Mouse (Mus musculus) intestine, embryonic 14.5 days (tissue): ENCODE results near the gene Mcf2l. TPM values are rescaled to one million over a fixed set of nuclear protein-coding genes. Genes with fewer than 3 reads are reported as not detected.

ENCODE experiments used
- ATAC-seq: fragments of 200-750 bp; cut with Nextera tagmentation; replicated peaks from 2 replicates; pipeline ENCODE4 v1.8.0; 2017; ENCODE audit warnings: low read depth, moderate number of reproducible peaks, moderate TSS enrichment, moderate library complexity; ENCODE audit not compliant: low FRiP score, low TSS enrichment
- DNase-seq: peaks from one replicate; pipeline ENCODE4 v3.0.0-alpha.2; 2018; ENCODE audit warnings: low spot score
- H3K27ac ChIP-seq: fragments of 300-500 bp; sonication (generic); 2 replicates; pipeline ENCODE4 v1.5.1; 2014; ENCODE audit warnings: low read depth, mild to moderate bottlenecking, control low read depth
- H3K27me3 ChIP-seq: fragments of 300-500 bp; sonication (generic); replicated peaks from 2 replicates; pipeline ENCODE4 v1.6.1; 2014; ENCODE audit warnings: low read length, control low read depth; ENCODE audit not compliant: control insufficient read depth, insufficient read depth
- H3K36me3 ChIP-seq: fragments of 300-500 bp; sonication (generic); 2 replicates; pipeline ENCODE4 v1.6.1; 2014; ENCODE audit warnings: low read length, control low read depth; ENCODE audit not compliant: control insufficient read depth, insufficient read depth
- H3K4me1 ChIP-seq: fragments of 300-500 bp; sonication (generic); replicated peaks from 2 replicates; pipeline ENCODE4 v1.6.1; 2014; ENCODE audit warnings: low read length, control low read depth, mixed read lengths; ENCODE audit not compliant: control insufficient read depth, insufficient read depth
- H3K4me2 ChIP-seq: fragments of 300-500 bp; sonication (generic); 2 replicates; pipeline ENCODE4 v1.6.1; 2014; ENCODE audit warnings: low read length
- H3K4me3 ChIP-seq: fragments of 300-500 bp; sonication (generic); 2 replicates; pipeline ENCODE4 v1.5.1; 2014; ENCODE audit warnings: low read depth, low read length, control low read depth, mixed read lengths
- H3K9ac ChIP-seq: fragments of 300-500 bp; sonication (generic); 2 replicates; pipeline ENCODE4 v1.6.1; 2014; ENCODE audit warnings: mild to moderate bottlenecking, low read length
- H3K9me3 ChIP-seq: fragments of 300-500 bp; sonication (generic); 2 replicates; pipeline ENCODE4 v1.6.1; 2016; ENCODE audit warnings: low read length, control low read depth; ENCODE audit not compliant: control insufficient read depth
- WGBS: fragments of 180-500 bp; shearing (Covaris S2); extraction: QIAGEN DNeasy Blood & Tissue Kit; methylation state at CpG from one replicate; pipeline ENCODE4 v1.1.7; 2014; 5-methylcytosine and 5-hydroxymethylcytosine counted together
- polyA plus RNA-seq: library from polyadenylated mRNA; unstranded; fragments of >200 nt; fragmentation: Nextera tagmentation; extraction: Ambion mirVana; gene quantifications from 2 replicates; pipeline ENCODE4 v1.2.1, GENCODE M21; 2014

Gene Mcf2l
- polyA plus RNA-seq, 1 experiment from 2014 or later: 17.4 TPM

DNA sequence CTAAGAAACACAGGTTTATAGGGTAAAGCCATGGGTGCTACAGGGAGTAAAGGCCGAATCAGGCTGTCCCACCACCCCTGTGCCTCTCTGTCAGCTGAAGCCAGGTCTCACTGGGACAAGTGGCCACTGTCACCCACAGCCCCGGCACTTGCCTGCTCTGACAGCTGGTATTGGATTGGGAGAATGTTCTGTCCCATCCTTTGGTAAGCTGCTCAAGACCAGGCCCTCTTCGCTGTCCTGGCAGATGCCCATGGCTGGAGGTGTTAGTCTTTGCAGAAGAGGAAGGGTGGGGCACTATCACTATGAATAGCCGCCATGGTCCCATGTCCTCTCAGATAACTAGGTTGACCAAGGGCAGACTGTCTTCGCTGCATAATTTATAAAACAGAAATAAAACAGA is 40.0 kb upstream of the Mcf2l start:
- no peaks in the 10 kb centered on the region for H3K27me3 ChIP-seq
- 82% methylated on average over 5 of the region's 5 CpGs for WGBS
- H3K9ac ChIP-seq: no peak overlapping the region
- DNase-seq (no peak), ATAC-seq (no peak)
- H3K36me3 ChIP-seq: peaks cover 82% of the 10 kb centered on the region
- H3K4me3 ChIP-seq: no peak overlapping the region
- no peak overlapping the region for H3K4me2 ChIP-seq
- no peak overlapping the region for H3K27ac ChIP-seq
- H3K9me3 ChIP-seq: no peaks in the 10 kb centered on the region
- H3K4me1 ChIP-seq: no peaks in the 10 kb centered on the region

GRCm38 (mm10) chr8:12840834-12841233 is 32.8 kb upstream of the Mcf2l start:
- WGBS: 86% methylated on average over 7 of the region's 7 CpGs
- H3K27ac ChIP-seq: no peak overlapping the region
- no peaks in the 10 kb centered on the region for H3K9me3 ChIP-seq
- no peaks in the 10 kb centered on the region for H3K27me3 ChIP-seq
- DNase-seq: no peak
- H3K36me3 ChIP-seq: peaks cover 75% of the 10 kb centered on the region
- H3K4me1 ChIP-seq: no peaks in the 10 kb centered on the region
- ATAC-seq: no peak
- no peak overlapping the region for H3K9ac ChIP-seq
- no peak overlapping the region for H3K4me2 ChIP-seq
- H3K4me3 ChIP-seq: no peak overlapping the region

DNA sequence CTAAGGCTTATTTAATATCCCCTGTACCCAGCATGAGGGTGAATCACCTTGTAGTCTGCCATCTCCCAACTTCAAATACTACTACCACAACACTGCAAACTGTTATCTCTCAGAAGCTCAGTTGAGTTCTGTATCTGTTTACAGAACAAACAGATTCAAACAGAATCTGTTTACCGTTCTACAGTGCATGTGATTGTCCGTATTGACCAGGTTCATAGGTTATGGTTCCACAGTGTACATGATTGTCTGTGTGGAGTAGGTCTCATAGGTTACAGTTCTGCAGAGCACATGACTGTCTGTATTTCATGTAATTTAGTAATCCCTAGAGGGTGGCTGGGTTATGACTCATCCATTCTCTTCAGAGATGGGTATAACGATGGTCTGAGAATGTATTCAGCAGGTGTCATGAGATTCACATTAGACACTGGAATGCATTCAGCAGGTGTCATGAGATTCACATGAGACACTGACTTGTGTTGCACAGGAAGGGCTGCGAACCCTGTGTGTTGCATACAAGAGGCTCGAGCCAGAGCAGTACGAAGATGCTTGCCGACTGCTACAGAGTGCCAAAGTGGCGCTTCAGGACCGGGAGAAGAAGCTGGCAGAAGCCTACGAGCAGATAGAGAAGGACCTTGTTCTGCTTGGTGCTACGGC is 31.1 kb upstream of the Mcf2l start:
- Histone ChIP-seq H3K4me2 (no peak overlapping the region), H3K27ac (no peak overlapping the region), H3K27me3 (no peaks in the 10 kb centered on the region), H3K9me3 (no peaks in the 10 kb centered on the region), H3K36me3 (peaks cover 81% of the 10 kb centered on the region), H3K4me3 (no peak overlapping the region), H3K4me1 (no peaks in the 10 kb centered on the region), H3K9ac (no peak overlapping the region)
- 85% methylated on average over 11 of the region's 11 CpGs for WGBS
- ATAC-seq (no peak; the same call in 1 of the 2 replicates), DNase-seq (no peak)

GRCm38 (mm10) chr8:12844347-12844950 is 29.2 kb upstream of the Mcf2l start:
- Histone ChIP-seq H3K4me2 (no peak overlapping the region), H3K27ac (no peak overlapping the region), H3K4me1 (no peaks in the 10 kb centered on the region), H3K9ac (no peak overlapping the region), H3K27me3 (no peaks in the 10 kb centered on the region), H3K36me3 (peaks cover 83% of the 10 kb centered on the region), H3K9me3 (no peaks in the 10 kb centered on the region), H3K4me3 (no peak overlapping the region)
- WGBS: 94% methylated on average over 16 of the region's 16 CpGs
- DNase-seq (no peak), ATAC-seq (no peak)

DNA sequence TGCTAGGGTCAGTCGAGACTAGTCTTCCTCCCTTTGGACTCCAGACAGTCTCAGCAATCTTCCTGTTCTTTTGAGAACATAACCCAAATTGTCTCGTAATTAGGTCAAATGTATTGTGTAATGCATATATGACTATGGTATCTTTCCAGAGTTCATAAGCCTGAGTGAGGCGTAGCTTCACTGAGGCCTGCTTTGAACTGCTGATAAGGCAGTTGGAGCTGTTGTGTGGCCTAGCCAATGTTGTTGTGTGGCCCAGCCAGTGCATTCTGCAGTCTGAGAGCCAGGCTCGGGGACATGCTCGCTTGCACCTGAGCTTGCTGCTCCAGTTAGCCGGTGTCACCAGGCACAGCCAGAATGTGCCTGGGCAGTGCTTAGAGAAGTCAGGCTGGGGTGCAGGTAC is 27.2 kb upstream of the Mcf2l start:
- Histone ChIP-seq H3K9ac (no peak overlapping the region), H3K27me3 (no peaks in the 10 kb centered on the region), H3K4me1 (no peaks in the 10 kb centered on the region), H3K9me3 (no peaks in the 10 kb centered on the region), H3K4me3 (no peak overlapping the region), H3K4me2 (no peak overlapping the region), H3K36me3 (peaks cover 88% of the 10 kb centered on the region), H3K27ac (no peak overlapping the region)
- ATAC-seq: no peak
- WGBS: 92% methylated on average over 6 of the region's 6 CpGs
- no peak for DNase-seq

- no peak overlapping the region for H3K4me2 ChIP-seq
- H3K9me3 ChIP-seq: no peaks in the 10 kb centered on the region
- no peak overlapping the region for H3K9ac ChIP-seq
- H3K4me1 ChIP-seq: no peaks in the 10 kb centered on the region
- no peak for ATAC-seq
- no peaks in the 10 kb centered on the region for H3K27me3 ChIP-seq
- H3K27ac ChIP-seq: no peak overlapping the region
- peaks cover 82% of the 10 kb centered on the region for H3K36me3 ChIP-seq
- WGBS: 87% methylated on average over 10 of the region's 10 CpGs
- no peak overlapping the region for H3K4me3 ChIP-seq
- no peak for DNase-seq
Observed at GRCm38 (mm10) chr8:12851241-12851640, 22.4 kb upstream of the Mcf2l start.

- no peak overlapping the region for H3K27ac ChIP-seq
- ATAC-seq: no peak
- no peaks in the 10 kb centered on the region for H3K9me3 ChIP-seq
- DNase-seq: no peak
- peaks cover 73% of the 10 kb centered on the region for H3K36me3 ChIP-seq
- 74% methylated on average over 15 of the region's 15 CpGs for WGBS
- H3K4me1 ChIP-seq: no peaks in the 10 kb centered on the region
- no peak overlapping the region for H3K4me3 ChIP-seq
- H3K4me2 ChIP-seq: no peak overlapping the region
- H3K9ac ChIP-seq: no peak overlapping the region
- H3K27me3 ChIP-seq: no peaks in the 10 kb centered on the region
Observed at GRCm38 (mm10) chr8:12856038-12856437, 17.6 kb upstream of the Mcf2l start.

DNA sequence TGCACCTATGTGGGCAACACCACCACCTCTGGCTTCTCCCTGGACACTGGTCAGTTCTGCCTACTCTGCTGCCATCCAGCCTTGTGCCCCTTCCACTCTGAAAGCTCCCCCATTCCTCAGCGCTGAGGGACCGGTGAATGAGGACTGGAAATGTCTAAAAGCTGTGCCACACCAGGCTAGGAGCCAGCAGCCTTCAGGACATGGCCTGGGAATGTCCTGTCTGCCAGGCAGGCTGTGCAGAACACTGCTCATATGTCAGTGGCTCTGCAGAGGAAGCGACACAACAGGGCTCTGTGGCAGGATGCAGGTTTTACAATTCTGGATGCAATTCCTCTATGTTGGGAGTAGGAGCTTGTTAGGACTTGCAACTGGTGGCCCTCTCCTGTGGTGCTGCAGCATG is 10.5 kb upstream of the Mcf2l start:
- no peak overlapping the region for H3K4me2 ChIP-seq
- H3K9ac ChIP-seq: no peak overlapping the region
- no peaks in the 10 kb centered on the region for H3K9me3 ChIP-seq
- DNase-seq (no peak), ATAC-seq (no peak)
- no peaks in the 10 kb centered on the region for H3K4me1 ChIP-seq
- H3K36me3 ChIP-seq: peaks cover 58% of the 10 kb centered on the region
- 87% methylated on average over 3 of the region's 3 CpGs for WGBS
- no peak overlapping the region for H3K4me3 ChIP-seq
- H3K27me3 ChIP-seq: no peaks in the 10 kb centered on the region
- H3K27ac ChIP-seq: no peak overlapping the region

- 87% methylated on average over 14 of the region's 14 CpGs for WGBS
- Histone ChIP-seq H3K9me3 (no peaks in the 10 kb centered on the region), H3K36me3 (peaks cover 55% of the 10 kb centered on the region), H3K9ac (no peak overlapping the region), H3K27ac (no peak overlapping the region), H3K4me1 (no peaks in the 10 kb centered on the region), H3K4me3 (no peak overlapping the region), H3K4me2 (no peak overlapping the region), H3K27me3 (no peaks in the 10 kb centered on the region)
- ATAC-seq (no peak), DNase-seq (no peak)
Observed at GRCm38 (mm10) chr8:12863608-12864007, 10.0 kb upstream of the Mcf2l start.
